Mouse (Mus musculus) layer of hippocampus, postnatal 14 days (tissue): ENCODE results near the gene Kcnd3. TPM values are rescaled to one million over a fixed set of nuclear protein-coding genes. Genes with fewer than 3 reads are reported as not detected.

Experiments used
- DNase-seq, 2 experiments: peaks; one replicate each; pipeline ENCODE4 v3.0.0; 2021 to 2022; ENCODE audit warnings: low spot score in 2 of 2, mixed read lengths in 1 of 2
- total RNA-seq, 2 experiments: library from RNA; stranded (reverse); gene quantifications; 2 replicates each; pipeline ENCODE4 v1.2.3; 2021

The Kcnd3 gene
- total RNA-seq, 2 experiments from 2014 or later: 46.4 to 49.8 TPM

GRCm38 (mm10) chr3:105648889-105649567, 196.9 kb downstream of the Kcnd3 start:
- DNase-seq: no peak

GRCm38 (mm10) chr3:105653544-105654380, 201.6 kb downstream of the Kcnd3 start:
- DNase-seq: peak; percentile 24 to 41

GRCm38 (mm10) chr3:105655031-105655585, 203.0 kb downstream of the Kcnd3 start:
- DNase-seq: no peak

GRCm38 (mm10) chr3:105660530-105660929, 208.4 kb downstream of the Kcnd3 start:
- no peak for DNase-seq

- DNase-seq: no peak
Measured at GRCm38 (mm10) chr3:105663043-105663442, 210.9 kb downstream of the Kcnd3 start.

GRCm38 (mm10) chr3:105665105-105665765, 213.1 kb downstream of the Kcnd3 start:
- no peak for DNase-seq

- no peak for DNase-seq
Measured at GRCm38 (mm10) chr3:105666996-105667523, 214.9 kb downstream of the Kcnd3 start.

GRCm38 (mm10) chr3:105668161-105668560, 216.0 kb downstream of the Kcnd3 start:
- no peak for DNase-seq

GRCm38 (mm10) chr3:105669776-105670175, 217.6 kb downstream of the Kcnd3 start:
- no peak for DNase-seq

GRCm38 (mm10) chr3:105670801-105671200, 218.7 kb downstream of the Kcnd3 start:
- no peak for DNase-seq

GRCm38 (mm10) chr3:105674595-105675218, 222.6 kb downstream of the Kcnd3 start:
- peak; percentile 57 to 90 for DNase-seq

GRCm38 (mm10) chr3:105675932-105676331, 223.8 kb downstream of the Kcnd3 start:
- no peak for DNase-seq

- DNase-seq: no peak
Measured at GRCm38 (mm10) chr3:105680346-105680745, 228.2 kb downstream of the Kcnd3 start.

GRCm38 (mm10) chr3:105686394-105687323, 234.5 kb downstream of the Kcnd3 start:
- peak in 1 of 2 experiments; percentile 27 for DNase-seq

GRCm38 (mm10) chr3:105687324-105688060, 235.4 kb downstream of the Kcnd3 start, which contains the start of gene Ddx20:
Gene Ddx20 (minus strand): TSS chr3:105687574.
- peak; percentile 92 to 97 for DNase-seq

GRCm38 (mm10) chr3:105688536-105688935, 236.4 kb downstream of the Kcnd3 start:
- no peak for DNase-seq

GRCm38 (mm10) chr3:105693327-105694080, 241.4 kb downstream of the Kcnd3 start:
- DNase-seq: peak in 1 of 2 experiments; percentile 32
